In genomic region chr16:24454493-24454892, GRCm38 (mm10) we compare ENCODE assay signal across 15 mouse cellular contexts.
DNase-seq lines count a peak whose midpoint lies in the region; ATAC-seq and TF ChIP-seq lines count a peak whose summit lies in the region.
"Had no signal": no experiment of that assay in that cellular context is flagged by ENCODE, and none has a peak within 500 bp of the region (broad histone marks: within the 10 kb centered on the region; RNA-seq: fewer than 3 reads in every experiment).

No protein-coding gene starts in this region.

- TF ChIP-seq EP300 in lung, postnatal 0 days (IDR thresholded peaks at IDR 0.05), result no peak

- no peak overlapping the region for H3K4me2 ChIP-seq in heart, embryonic 15.5 days
- no peak overlapping the region for H3K4me2 ChIP-seq in lung, postnatal 0 days (replicated peaks; ENCODE audit: low read depth, low read length)
- no peak overlapping the region for H3K4me2 ChIP-seq in intestine, embryonic 15.5 days (replicated peaks)
- no peak overlapping the region for H3K4me2 ChIP-seq in forebrain, embryonic 11.5 days (ENCODE audit: low read depth, low read length, severe bottlenecking)
- H3K4me2 ChIP-seq: midbrain, embryonic 13.5 days had no signal

- H3K4me1 ChIP-seq in heart, embryonic 15.5 days (replicated peaks), result peaks cover 45% of the 10 kb centered on the region
- peaks cover 9% of the 10 kb centered on the region for H3K4me1 ChIP-seq in lung, postnatal 0 days (ENCODE audit: insufficient read depth, low read depth, low read length)
- H3K4me1 ChIP-seq in intestine, embryonic 15.5 days (replicated peaks), result peaks cover 45% of the 10 kb centered on the region
- H3K4me1 ChIP-seq in forebrain, embryonic 11.5 days (replicated peaks; ENCODE audit: control insufficient read depth, insufficient read depth, low read length), result peaks cover 1% of the 10 kb centered on the region; the same call in 1 of the 2 replicates

- intact Hi-C loops in heart, postnatal 25 days (cut with DNase I), result no loop called here

- no peak for ATAC-seq in heart, embryonic 15.5 days (replicated peaks; ENCODE audit: insufficient number of reproducible peaks, insufficient read depth, low FRiP score, low read depth)
- ATAC-seq in lung, postnatal 0 days, result peak; percentile 67
- ATAC-seq in intestine, embryonic 15.5 days, result peak; percentile 45
- ATAC-seq in forebrain, embryonic 11.5 days (replicated peaks; ENCODE audit: low FRiP score), result no peak
- ATAC-seq: inflammation-experienced regulatory T-cells, adult 6 months; midbrain, embryonic 13.5 days had no signal

- H3K36me3 ChIP-seq in heart, embryonic 15.5 days, result peaks cover 9% of the 10 kb centered on the region
- no peaks in the 10 kb centered on the region for H3K36me3 ChIP-seq in lung, postnatal 0 days (ENCODE audit: insufficient read depth, low read length)
- H3K36me3 ChIP-seq in intestine, embryonic 15.5 days, result no peaks in the 10 kb centered on the region
- no peaks in the 10 kb centered on the region for H3K36me3 ChIP-seq in forebrain, embryonic 11.5 days (ENCODE audit: control insufficient read depth, insufficient read depth, low read length)

- 34% methylated on average over 4 of the region's 4 CpGs for WGBS in heart, embryonic 15.5 days
- WGBS in lung, postnatal 0 days, result 4% methylated on average over 4 of the region's 4 CpGs
- WGBS in intestine, embryonic 15.5 days, result 10% methylated on average over 4 of the region's 4 CpGs
- 43% methylated on average over 4 of the region's 4 CpGs for WGBS in forebrain, embryonic 11.5 days

- H3K27me3 ChIP-seq in heart, embryonic 15.5 days, result no peaks in the 10 kb centered on the region
- no peaks in the 10 kb centered on the region for H3K27me3 ChIP-seq in lung, postnatal 0 days (replicated peaks; ENCODE audit: insufficient read depth, low read length)
- no peaks in the 10 kb centered on the region for H3K27me3 ChIP-seq in intestine, embryonic 15.5 days (replicated peaks)
- no peaks in the 10 kb centered on the region for H3K27me3 ChIP-seq in forebrain, embryonic 11.5 days (ENCODE audit: control insufficient read depth, insufficient read depth, low read length)
- H3K27me3 ChIP-seq: midbrain, embryonic 13.5 days had no signal

- TF ChIP-seq CTCF in lung, postnatal 0 days (IDR thresholded peaks at IDR 0.05), result no peak

- no peak for DNase-seq in heart, postnatal 25 days (ENCODE audit: low spot score)
- peak; percentile 66 for DNase-seq in lung, postnatal 0 days (ENCODE audit: low spot score)
- DNase-seq in lung, postnatal 36 days, result no peak
- no peak for DNase-seq in adrenal gland, adult 18-20 months (ENCODE audit: low spot score in 2 of 2)
- DNase-seq in cerebellum, adult 18-20 months, result no peak
- no peak for DNase-seq in forebrain, embryonic 11.5 days (ENCODE audit: low spot score)
- DNase-seq: cerebellum, adult 2 months; heart, postnatal 36 days; right cerebral cortex, adult 18-20 months; thymus, adult 2 months had no signal

- no peaks in the 10 kb centered on the region for H3K9me3 ChIP-seq in heart, embryonic 15.5 days (replicated peaks)
- no peaks in the 10 kb centered on the region for H3K9me3 ChIP-seq in lung, postnatal 0 days (ENCODE audit: low read length)
- H3K9me3 ChIP-seq in intestine, embryonic 15.5 days, result no peaks in the 10 kb centered on the region
- no peaks in the 10 kb centered on the region for H3K9me3 ChIP-seq in forebrain, embryonic 11.5 days (ENCODE audit: control insufficient read depth, low read length)
- H3K9me3 ChIP-seq: midbrain, embryonic 13.5 days had no signal

- 0 out of 2 replicates have a peak overlapping the region, but pooled peaks have one; percentile 1 for H3K27ac ChIP-seq in heart, embryonic 15.5 days
- peak overlapping the region; percentile 54; the same call in 1 of the 2 replicates for H3K27ac ChIP-seq in lung, postnatal 0 days (ENCODE audit: low read length)
- H3K27ac ChIP-seq in intestine, embryonic 15.5 days, result peak overlapping the region; percentile 52
- H3K27ac ChIP-seq in forebrain, embryonic 11.5 days (ENCODE audit: low read depth, low read length), result no peak overlapping the region
- H3K27ac ChIP-seq: midbrain, embryonic 13.5 days had no signal

- no peak overlapping the region for H3K9ac ChIP-seq in heart, embryonic 15.5 days
- no peak overlapping the region for H3K9ac ChIP-seq in lung, postnatal 0 days (replicated peaks; ENCODE audit: low read depth)
- H3K9ac ChIP-seq in intestine, embryonic 15.5 days, result no peak overlapping the region
- H3K9ac ChIP-seq in forebrain, embryonic 11.5 days (ENCODE audit: low read length), result no peak overlapping the region
- H3K9ac ChIP-seq: midbrain, embryonic 13.5 days had no signal

- no peak overlapping the region for H3K4me3 ChIP-seq in heart, embryonic 15.5 days
- H3K4me3 ChIP-seq in lung, postnatal 0 days (ENCODE audit: low read depth, low read length), result no peak overlapping the region
- H3K4me3 ChIP-seq in intestine, embryonic 15.5 days (replicated peaks), result no peak overlapping the region
- no peak overlapping the region for H3K4me3 ChIP-seq in forebrain, embryonic 11.5 days (ENCODE audit: low read depth, low read length)
- H3K4me3 ChIP-seq: erythroblast, embryonic 14.5 days; midbrain, embryonic 13.5 days had no signal

Comparison
In these comparisons a context has a peak if more than half of its experiments do, and no peak if none do; other contexts are left out.
1. ATAC-seq: peak in lung, postnatal 0 days (single experiment) and intestine, embryonic 15.5 days (single experiment); none in heart, embryonic 15.5 days (single experiment) and forebrain, embryonic 11.5 days (single experiment).